Mouse (Mus musculus) embryonic facial prominence, embryonic 10.5 days (tissue): ENCODE measurements around the gene Hoxd12. TPM values are rescaled to one million over a fixed set of nuclear protein-coding genes. Genes with fewer than 3 reads are reported as not detected.

Source experiments
- DNase-seq: peaks from one replicate; pipeline ENCODE4 v3.0.0-alpha.2; 2017; ENCODE audit warnings: low spot score
- H3K27ac ChIP-seq: fragments of 300-500 bp; sonication (generic); replicated peaks from 2 replicates; pipeline ENCODE4 v1.5.1; 2016; ENCODE audit warnings: mild to moderate bottlenecking
- H3K27me3 ChIP-seq: fragments of 300-500 bp; sonication (generic); replicated peaks from 2 replicates; pipeline ENCODE4 v1.6.1; 2016; ENCODE audit warnings: low read depth, mild to moderate bottlenecking; ENCODE audit not compliant: poor library complexity, severe bottlenecking
- H3K36me3 ChIP-seq: fragments of 300-500 bp; sonication (generic); replicated peaks from 2 replicates; pipeline ENCODE4 v1.6.1; 2016; ENCODE audit warnings: mild to moderate bottlenecking, moderate library complexity
- H3K4me1 ChIP-seq: fragments of 300-500 bp; sonication (generic); 2 replicates; pipeline ENCODE4 v1.6.1; 2016
- H3K4me3 ChIP-seq: fragments of 300-500 bp; sonication (generic); 2 replicates; pipeline ENCODE4 v1.5.1; 2016; ENCODE audit warnings: mild to moderate bottlenecking, moderate library complexity
- H3K9me3 ChIP-seq: fragments of 300-500 bp; sonication (generic); 2 replicates; pipeline ENCODE4 v1.6.1; 2016; ENCODE audit warnings: mild to moderate bottlenecking
- WGBS: fragments of 180-500 bp; shearing (Covaris S2); methylation state at CpG from one replicate; pipeline ENCODE4 v1.1.7; 2016; 5-methylcytosine and 5-hydroxymethylcytosine counted together
- polyA plus RNA-seq: library from polyadenylated mRNA; unstranded; fragments of >200 nt; fragmentation: Nextera tagmentation; extraction: Ambion mirVana; gene quantifications from 2 replicates; pipeline ENCODE4 v1.2.1, GENCODE M21; 2016

The Hoxd12 gene
- polyA plus RNA-seq, 1 experiment from 2014 or later = not detected

DNA sequence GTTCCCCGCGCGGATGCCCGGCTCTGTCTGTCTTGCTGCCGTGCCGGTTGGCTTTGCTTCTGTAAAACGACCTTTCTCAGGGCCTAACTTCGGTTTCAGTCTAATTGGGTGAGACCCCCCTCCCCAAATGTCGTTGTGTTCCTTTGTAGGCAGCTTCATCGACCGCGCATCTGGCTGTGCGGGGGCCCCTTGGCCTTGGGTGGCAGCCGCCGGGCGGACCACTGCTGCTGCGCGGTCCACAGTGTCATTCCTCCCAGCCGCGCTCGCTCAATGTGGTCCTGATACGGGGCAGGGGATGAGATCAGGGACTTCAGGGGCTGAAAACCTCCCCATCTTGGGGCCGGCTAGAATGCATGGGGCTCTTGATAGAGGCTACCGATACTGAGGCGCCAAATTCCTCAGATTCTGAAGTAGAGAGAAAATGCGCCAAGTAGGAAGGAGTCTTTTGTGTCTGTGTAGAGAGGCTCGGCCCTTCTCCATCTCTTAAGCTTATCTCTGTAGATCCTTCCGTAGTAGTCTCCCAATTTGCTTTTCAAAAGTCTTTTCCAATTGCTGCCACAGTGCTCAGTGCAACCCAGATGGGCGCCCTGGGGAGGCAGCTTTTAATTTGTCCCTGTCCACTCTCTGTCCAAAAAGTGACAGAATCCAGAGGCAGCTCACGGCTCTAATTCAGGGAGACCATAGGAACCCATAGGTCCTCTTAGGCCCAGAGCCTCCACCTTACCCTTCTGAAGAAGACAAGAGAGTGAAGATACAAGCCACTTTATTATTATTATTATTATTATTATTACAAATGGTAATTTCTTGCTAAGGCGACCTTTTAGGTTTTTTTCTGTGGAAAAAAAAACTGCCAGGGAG lies 13.1 kb downstream of the Hoxd12 start:
- under 1% methylated on average over 31 of the region's 31 CpGs for WGBS
- peaks cover 9% of the 10 kb centered on the region for H3K4me1 ChIP-seq
- H3K36me3 ChIP-seq = no peaks in the 10 kb centered on the region
- no peak overlapping the region for H3K27ac ChIP-seq
- no peaks in the 10 kb centered on the region for H3K9me3 ChIP-seq
- peak; percentile 62 for DNase-seq
- H3K27me3 ChIP-seq = peaks cover 100% of the 10 kb centered on the region
- no peak overlapping the region for H3K4me3 ChIP-seq

DNA sequence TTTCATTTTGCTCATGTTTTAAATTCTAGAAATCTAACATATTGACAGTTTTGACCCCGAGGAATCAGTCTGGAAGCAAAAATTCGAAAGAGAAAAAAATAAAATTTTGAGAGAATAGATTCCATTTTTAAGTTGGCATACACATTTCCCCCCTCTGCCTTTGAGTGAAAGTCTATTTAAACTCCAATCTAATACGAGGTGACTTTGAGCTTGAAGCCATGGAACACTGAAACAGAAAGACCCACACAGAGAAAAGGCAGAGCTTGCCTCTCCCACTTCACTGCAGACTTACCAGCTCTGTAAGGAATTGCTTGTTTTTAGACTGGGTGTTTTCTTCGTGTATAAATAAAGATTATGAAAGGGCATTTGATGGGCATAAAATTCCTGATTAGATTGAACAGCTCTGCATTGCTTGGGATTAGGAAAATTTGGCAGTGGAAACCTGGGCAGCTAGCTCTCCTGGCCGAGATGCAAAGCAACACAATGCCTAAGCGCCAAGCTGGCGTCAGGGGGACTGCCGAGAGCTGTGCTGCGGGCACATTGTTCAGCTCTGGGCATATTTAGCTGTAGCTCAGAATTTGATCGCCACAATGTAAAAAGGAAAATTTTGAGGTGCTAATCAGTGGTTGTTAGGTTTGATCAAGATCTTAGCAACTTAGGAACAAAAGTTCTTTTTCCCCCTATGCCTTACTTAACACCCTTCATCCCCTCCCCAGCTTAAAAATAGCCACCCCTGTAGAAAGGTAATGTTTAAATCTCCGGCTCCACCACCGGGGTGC lies 14.2 kb downstream of the Hoxd12 start:
- Histone ChIP-seq H3K27me3 (peaks cover 100% of the 10 kb centered on the region), H3K4me1 (peaks cover 7% of the 10 kb centered on the region), H3K9me3 (no peaks in the 10 kb centered on the region), H3K36me3 (no peaks in the 10 kb centered on the region), H3K4me3 (no peak overlapping the region), H3K27ac (no peak overlapping the region)
- WGBS = 4% methylated on average over 12 of the region's 12 CpGs
- peak; percentile 52 for DNase-seq

DNA sequence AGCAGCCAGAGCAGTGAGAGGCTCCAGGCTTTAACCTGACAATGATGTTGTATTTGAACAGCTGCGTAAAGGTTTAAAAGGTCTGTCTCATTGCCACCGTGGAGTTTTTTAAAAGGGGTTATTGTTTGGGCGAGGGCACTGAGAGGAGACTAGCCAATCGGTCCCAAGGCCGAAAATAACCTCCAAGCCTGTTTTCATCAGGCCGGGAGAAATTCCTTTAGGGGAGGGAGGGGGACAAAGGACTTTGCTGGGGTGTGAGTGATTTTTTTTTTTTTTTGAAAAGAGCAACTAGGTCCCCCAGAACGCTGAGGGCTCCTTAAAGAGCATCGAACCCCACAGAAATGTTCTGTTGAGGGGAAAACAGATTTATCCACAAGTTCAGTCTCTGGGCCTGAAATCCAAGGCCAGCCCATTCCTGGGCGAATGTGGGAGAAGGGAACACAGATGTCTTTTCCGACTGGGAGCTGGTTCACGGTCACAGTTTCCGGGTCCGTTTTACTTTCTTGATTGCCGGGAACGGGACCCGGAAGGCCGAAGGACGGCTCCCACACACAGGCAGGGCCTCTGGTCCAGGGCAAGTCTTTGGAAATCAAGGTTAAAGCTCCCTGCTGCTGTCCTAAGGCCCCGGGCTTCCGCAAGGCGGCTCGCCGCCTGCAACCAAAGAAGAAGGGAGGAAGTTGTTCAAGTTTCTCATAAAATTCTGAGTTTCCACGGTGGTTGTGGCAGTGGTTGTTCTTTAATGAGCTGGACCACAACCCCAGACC lies 14.9 kb downstream of the Hoxd12 start:
- H3K4me1 ChIP-seq = peaks cover 7% of the 10 kb centered on the region
- no peak overlapping the region for H3K4me3 ChIP-seq
- whole genome bisulfite sequencing = under 1% methylated on average over 24 of the region's 24 CpGs
- no peaks in the 10 kb centered on the region for H3K36me3 ChIP-seq
- no peaks in the 10 kb centered on the region for H3K9me3 ChIP-seq
- peaks cover 100% of the 10 kb centered on the region for H3K27me3 ChIP-seq
- no peak overlapping the region for H3K27ac ChIP-seq
- DNase-seq = peak; percentile 69

DNA sequence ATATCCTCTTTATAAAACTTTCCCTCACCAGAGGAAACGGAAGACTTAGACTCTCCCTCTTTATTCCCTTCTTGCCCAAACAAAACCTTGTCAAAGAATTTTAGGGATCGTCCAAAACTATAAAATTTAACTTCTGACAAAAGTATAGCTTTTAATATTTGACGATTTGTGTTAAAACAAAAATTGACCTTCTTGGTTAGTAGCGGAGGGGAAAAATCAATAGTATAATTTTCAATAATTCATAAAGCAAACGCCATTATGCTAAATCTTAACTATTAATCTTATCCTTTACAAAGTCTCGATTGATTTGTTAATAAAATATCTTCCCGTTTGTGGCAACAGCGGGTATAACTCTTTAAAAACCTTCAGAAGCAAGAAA lies 15.5 kb downstream of the Hoxd12 start:
- 9% methylated on average over 8 of the region's 8 CpGs for WGBS
- Histone ChIP-seq H3K9me3 (no peaks in the 10 kb centered on the region), H3K4me1 (peaks cover 7% of the 10 kb centered on the region), H3K4me3 (no peak overlapping the region), H3K36me3 (no peaks in the 10 kb centered on the region), H3K27me3 (peaks cover 100% of the 10 kb centered on the region), H3K27ac (no peak overlapping the region)
- DNase-seq = no peak

DNA sequence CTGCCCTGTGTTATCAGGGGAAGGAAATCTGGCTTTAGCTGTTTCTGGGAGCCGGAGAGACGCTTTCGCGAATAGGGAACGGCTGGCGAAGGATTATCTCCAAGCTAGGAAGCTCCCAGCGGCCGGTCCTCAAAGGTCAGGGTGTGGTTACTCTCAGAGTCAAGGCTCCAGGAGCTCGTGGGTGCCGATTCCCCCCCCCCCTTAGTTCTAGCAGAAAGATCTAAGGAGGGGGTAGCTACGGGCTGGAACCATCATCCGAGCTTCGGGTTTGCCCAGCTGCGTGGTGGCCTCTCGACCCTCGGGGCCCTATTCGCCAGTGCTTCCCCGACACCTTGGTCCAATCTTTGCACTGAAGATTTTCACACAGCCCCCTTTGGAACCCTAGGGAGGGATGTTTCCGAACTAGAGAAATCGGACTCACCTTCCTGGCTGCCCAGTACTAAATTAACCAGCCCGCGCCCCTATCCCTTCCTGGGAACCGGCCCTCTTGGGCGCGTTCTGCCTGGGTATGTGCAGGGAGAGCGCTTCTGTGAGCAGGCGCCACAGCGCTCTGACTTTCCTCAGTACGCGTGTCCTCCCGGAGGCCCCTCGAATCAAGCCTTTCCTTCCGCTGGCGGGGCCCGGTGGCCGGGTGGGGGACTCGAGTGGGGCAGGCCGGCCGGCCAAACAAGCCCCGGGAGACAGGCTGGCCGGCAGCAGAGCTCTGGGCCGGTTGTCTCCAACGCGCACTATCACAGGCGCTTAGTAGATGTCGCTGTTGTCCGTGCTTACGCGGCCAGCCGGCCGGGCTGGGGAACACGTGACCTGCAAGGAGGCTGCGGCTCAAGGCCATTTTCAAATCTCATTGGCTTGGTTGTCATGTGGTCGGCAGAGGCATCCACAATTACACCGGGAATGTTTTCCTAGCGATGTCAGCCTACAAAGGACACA lies 16.5 kb downstream of the Hoxd12 start, which contains the start of gene Hoxd10:
Gene Hoxd10, plus strand, starts transcription at position 903 of the 930 bp plus-strand sequence.
- Histone ChIP-seq H3K36me3 (no peaks in the 10 kb centered on the region), H3K9me3 (no peaks in the 10 kb centered on the region), H3K4me3 (peak within 1 kb of the TSS; percentile 42), H3K27me3 (peaks cover 100% of the 10 kb centered on the region), H3K27ac (no peak within 1 kb of the TSS), H3K4me1 (peaks cover 7% of the 10 kb centered on the region)
- peak; percentile 88 for DNase-seq
- WGBS = under 1% methylated on average over 56 of the region's 56 CpGs

DNA sequence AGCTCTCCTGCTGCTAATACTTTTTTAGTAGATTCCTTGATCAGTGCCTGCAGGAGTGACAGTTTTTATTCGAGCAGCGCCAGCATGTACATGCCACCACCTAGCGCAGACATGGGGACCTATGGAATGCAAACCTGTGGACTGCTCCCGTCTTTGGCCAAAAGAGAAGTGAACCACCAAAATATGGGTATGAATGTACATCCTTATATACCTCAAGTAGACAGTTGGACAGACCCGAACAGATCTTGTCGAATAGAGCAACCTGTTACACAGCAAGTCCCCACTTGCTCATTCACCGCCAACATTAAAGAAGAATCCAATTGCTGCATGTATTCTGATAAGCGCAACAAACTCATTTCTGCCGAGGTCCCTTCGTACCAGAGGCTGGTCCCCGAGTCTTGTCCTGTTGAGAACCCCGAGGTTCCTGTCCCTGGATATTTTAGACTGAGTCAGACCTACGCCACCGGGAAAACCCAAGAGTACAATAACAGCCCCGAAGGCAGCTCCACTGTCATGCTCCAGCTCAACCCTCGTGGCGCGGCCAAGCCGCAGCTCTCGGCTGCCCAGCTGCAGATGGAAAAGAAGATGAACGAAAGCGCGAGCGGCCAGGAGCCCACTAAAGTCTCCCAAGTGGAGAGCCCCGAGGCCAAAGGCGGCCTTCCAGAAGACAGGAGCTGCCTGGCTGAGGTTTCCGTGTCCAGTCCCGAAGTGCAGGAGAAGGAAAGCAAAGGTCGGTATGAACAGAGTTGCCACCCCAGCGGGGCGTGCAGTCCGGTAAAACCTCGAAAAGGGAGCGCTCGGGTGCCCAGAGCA lies 17.4 kb downstream of the Hoxd12 start:
- Histone ChIP-seq H3K36me3 (no peaks in the 10 kb centered on the region), H3K27ac (no peak overlapping the region), H3K27me3 (peaks cover 100% of the 10 kb centered on the region), H3K9me3 (no peaks in the 10 kb centered on the region), H3K4me1 (peaks cover 7% of the 10 kb centered on the region), H3K4me3 (0 out of 2 replicates have a peak overlapping the region, but pooled peaks have one; percentile 42)
- 3% methylated on average over 35 of the region's 35 CpGs for WGBS
- DNase-seq = peak; percentile 44

DNA sequence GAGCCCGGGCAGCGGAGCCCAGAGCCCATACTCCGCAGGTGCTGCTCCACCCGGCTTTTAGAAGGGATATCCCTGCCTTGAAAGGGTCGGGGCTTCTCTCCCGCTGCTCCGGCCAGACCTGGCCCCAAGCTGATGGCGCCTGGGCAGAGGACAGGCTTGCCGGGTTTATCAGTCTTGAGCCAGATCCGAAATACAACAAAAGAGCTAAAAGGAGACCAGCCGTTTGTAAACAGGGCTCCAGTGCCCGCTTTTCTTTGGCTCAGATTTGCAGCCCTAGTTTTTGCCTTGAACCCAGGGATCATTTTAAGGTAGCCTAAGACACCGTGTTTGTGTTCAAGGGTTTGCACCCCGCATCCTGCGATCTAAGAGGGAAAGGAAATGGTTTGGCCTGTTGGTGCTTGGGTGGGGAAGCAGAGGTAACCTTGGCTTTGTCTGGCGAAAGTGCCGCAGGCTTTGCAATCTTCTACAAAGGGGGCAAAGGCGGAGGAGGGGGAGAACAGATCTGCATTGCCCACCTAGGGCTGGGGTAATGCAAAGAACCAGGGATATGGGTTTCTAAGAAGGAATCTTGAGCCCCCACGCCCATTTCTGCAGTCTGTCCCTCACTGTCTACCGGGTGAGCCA lies 18.1 kb downstream of the Hoxd12 start:
- peaks cover 13% of the 10 kb centered on the region for H3K4me1 ChIP-seq
- H3K36me3 ChIP-seq = no peaks in the 10 kb centered on the region
- H3K4me3 ChIP-seq = no peak overlapping the region
- peaks cover 100% of the 10 kb centered on the region for H3K27me3 ChIP-seq
- DNase-seq = peak; percentile 53
- no peaks in the 10 kb centered on the region for H3K9me3 ChIP-seq
- under 1% methylated on average over 20 of the region's 20 CpGs for WGBS
- no peak overlapping the region for H3K27ac ChIP-seq

DNA sequence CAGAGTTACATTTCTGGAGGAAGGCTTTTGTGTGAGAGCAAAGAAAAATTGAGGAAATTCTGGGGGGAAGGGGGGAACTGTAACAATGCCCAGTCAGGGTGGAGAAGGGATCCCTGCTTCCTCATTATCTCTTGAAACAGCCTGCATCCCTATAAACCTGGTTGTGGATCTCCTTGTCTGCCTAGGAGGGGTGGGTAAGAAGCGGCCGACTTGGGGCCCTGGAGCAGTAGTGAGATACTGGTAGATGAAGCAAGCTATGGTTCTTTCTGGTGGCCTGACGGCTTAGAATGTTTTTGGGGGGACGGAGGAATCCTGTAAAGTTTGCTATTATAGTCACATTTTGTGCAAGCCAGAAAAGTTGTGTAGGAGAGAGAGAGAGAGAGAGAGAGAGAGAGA lies 18.6 kb downstream of the Hoxd12 start:
- 3% methylated on average over 4 of the region's 4 CpGs for WGBS
- Histone ChIP-seq H3K4me1 (peaks cover 18% of the 10 kb centered on the region), H3K27me3 (peaks cover 100% of the 10 kb centered on the region), H3K36me3 (no peaks in the 10 kb centered on the region), H3K27ac (no peak overlapping the region), H3K9me3 (no peaks in the 10 kb centered on the region), H3K4me3 (no peak overlapping the region)
- peak; percentile 31 for DNase-seq

DNA sequence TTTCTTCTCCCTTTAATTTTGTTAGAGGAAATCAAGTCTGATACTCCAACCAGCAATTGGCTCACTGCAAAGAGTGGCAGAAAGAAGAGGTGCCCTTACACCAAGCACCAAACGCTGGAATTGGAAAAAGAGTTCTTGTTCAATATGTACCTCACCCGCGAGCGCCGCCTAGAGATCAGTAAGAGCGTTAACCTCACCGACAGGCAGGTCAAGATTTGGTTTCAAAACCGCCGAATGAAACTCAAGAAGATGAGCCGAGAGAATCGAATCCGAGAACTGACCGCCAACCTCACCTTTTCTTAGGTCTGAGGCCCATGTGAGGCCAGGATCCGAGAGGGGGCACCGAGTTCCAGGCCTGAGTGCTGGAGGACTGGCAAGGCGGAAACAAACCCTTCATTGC lies 19.3 kb downstream of the Hoxd12 start:
- WGBS = 2% methylated on average over 16 of the region's 16 CpGs
- H3K4me3 ChIP-seq = no peak overlapping the region
- no peaks in the 10 kb centered on the region for H3K36me3 ChIP-seq
- H3K27me3 ChIP-seq = peaks cover 100% of the 10 kb centered on the region
- no peaks in the 10 kb centered on the region for H3K9me3 ChIP-seq
- H3K4me1 ChIP-seq = peaks cover 21% of the 10 kb centered on the region
- no peak overlapping the region for H3K27ac ChIP-seq
- peak; percentile 69 for DNase-seq

DNA sequence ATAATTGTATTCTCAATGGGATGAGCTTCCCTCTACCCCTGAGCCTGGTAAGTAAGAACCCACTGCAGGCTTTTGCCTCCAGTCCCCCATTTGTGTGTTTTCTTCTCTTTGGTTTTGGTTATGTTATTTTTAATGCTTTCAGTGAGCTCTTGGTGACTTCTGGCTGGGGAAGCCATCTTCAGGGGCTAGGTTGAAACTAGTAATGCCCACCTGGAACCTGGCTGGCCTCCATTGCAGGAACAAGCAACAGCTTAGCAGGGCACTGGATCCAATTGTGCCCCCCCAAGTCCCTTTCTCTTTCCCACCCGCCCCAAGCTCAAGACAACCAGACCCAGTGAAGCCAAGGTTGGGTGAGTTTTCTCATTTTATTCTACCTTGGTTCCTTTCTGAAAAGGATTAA lies 20.6 kb downstream of the Hoxd12 start:
- peaks cover 21% of the 10 kb centered on the region for H3K4me1 ChIP-seq
- peaks cover 100% of the 10 kb centered on the region for H3K27me3 ChIP-seq
- no peaks in the 10 kb centered on the region for H3K36me3 ChIP-seq
- peak; percentile 17 for DNase-seq
- no peak overlapping the region for H3K4me3 ChIP-seq
- H3K27ac ChIP-seq = no peak overlapping the region
- H3K9me3 ChIP-seq = no peaks in the 10 kb centered on the region
- WGBS = 3% methylated on average over 1 of the region's 1 CpGs
